Mouse (Mus musculus) lung, adult 2 months (tissue): ENCODE measurements around the gene Mog.

Experiments
- CTCF ChIP-seq: fragments of 200-500 bp; IDR thresholded peaks from 2 replicates; pipeline ENCODE4 v1.5.1; 2011; ENCODE audit warnings: mild to moderate bottlenecking, low read length, control low read depth; ENCODE audit not compliant: insufficient read depth
- POLR2A ChIP-seq: fragments of 200-500 bp; IDR thresholded peaks from 2 replicates; pipeline ENCODE4 v1.6.1; 2011; ENCODE audit warnings: low read depth, mild to moderate bottlenecking, control low read depth, low read length, borderline replicate concordance; ENCODE audit errors: extremely low read depth

DNA sequence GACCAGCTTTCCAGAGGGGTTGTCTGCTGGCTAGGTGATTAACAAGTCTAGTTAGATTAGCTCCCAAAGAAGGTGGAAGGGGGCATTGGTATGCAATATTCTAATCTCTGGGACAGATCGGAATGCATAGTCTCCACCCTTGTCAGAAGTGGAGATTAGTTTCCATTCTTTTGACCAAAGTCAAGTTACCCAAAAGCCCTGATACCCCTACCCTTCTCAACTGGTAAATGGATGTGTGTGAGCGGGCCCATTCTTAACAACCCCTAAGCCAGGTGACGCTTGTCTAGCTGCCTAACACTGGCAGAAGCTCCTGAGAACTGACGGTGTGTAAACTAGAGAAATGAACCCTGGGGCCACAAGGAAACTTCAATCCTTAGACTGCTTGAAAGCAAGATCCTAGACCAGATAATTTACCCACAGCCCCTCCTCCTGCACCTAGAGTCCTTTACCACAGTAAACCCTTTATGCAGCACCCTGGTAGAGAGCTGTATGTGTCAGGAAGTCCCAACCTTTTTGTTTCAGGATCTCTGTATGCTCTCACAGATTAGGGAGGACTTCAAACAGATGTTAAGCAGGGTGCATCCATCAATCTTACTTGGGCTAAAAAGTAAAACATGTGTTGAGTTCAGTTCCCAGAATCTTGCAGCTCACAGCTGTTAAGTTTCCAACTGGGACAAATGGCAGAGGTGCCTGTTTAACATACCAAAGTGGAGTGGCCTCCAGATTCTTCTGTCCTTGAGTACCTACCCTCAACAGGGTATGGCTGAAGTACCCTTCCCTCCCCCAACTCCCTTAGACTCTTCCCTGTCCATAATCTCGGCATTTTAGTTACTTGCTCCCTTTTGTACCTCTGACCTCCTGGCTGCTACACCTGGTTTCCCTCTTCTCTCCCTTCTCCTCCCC is 40.7 kb downstream of the Mog start:
- TF ChIP-seq POLR2A (no peak), CTCF (no peak)
